Mouse (Mus musculus): ENCODE data around the gene Cxcl1. TPM values are rescaled to one million over a fixed set of nuclear protein-coding genes. Genes with fewer than 3 reads are reported as not detected.

Cxcl1 gene
- polyA plus RNA-seq, 1 experiment from 2014 or later, result not detected

DNA sequence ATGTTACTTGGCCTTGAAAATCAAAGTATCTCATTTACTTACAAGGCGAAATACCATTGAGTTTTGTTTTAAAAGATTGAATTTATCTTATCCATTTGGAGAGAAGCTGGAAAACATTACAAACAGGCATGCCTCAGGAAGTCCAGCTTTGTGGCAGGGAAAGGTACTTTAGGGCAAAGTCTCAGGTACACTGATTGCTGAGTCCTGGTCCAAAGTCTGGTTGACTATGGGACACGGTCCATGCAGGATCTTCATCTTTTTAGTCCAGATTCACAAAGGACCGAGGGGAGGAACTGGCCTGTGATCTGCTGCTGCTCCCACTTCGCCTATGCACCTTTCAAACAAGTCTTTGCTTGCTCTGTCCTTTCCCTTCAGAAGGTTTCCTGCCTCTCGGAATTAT, 8.3 kb downstream of the Cxcl1 start:
- Histone ChIP-seq H3K4me1 (replicated peaks) (peaks cover 12% of the 10 kb centered on the region), H3K27ac (no peak overlapping the region), H3K27me3 (ENCODE audit: insufficient read depth, poor library complexity, severe bottlenecking) (peaks cover 11% of the 10 kb centered on the region), H3K4me3 (no peak overlapping the region), H3K9me3 (no peaks in the 10 kb centered on the region), H3K36me3 (no peaks in the 10 kb centered on the region)
- no peak for DNase-seq (ENCODE audit: low spot score)
- 80% methylated on average over 5 of the region's 5 CpGs for WGBS

GRCm38 (mm10) chr5:90900147-90900546, 9.1 kb downstream of the Cxcl1 start:
- no peaks in the 10 kb centered on the region for H3K9me3 ChIP-seq
- WGBS, result 72% methylated on average over 7 of the region's 7 CpGs
- no peak overlapping the region for H3K27ac ChIP-seq
- H3K36me3 ChIP-seq, result no peaks in the 10 kb centered on the region
- H3K27me3 ChIP-seq (ENCODE audit: insufficient read depth, poor library complexity, severe bottlenecking), result peaks cover 19% of the 10 kb centered on the region
- no peak overlapping the region for H3K4me3 ChIP-seq
- peaks cover 12% of the 10 kb centered on the region for H3K4me1 ChIP-seq (replicated peaks)
- no peak for DNase-seq (ENCODE audit: low spot score)

DNA sequence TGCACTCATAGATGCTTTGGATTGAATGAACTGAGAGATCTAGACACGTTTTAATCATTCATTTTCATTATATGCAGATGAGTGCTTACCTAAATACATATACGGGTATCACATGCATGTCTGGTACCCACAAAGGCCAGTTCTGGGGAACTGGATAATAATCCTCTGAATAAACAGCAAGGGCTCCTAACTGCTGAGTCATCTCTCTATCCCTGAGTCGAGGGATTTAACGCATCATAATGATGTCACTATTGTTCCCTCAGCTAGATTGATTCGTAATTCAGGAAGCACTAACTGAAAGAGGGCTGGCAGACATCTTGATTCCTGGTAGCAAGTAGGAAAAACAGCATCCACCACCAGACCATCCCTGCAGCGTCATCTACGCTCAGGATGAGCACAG, 9.6 kb downstream of the Cxcl1 start:
- no peak overlapping the region for H3K27ac ChIP-seq
- no peaks in the 10 kb centered on the region for H3K36me3 ChIP-seq
- H3K27me3 ChIP-seq (ENCODE audit: insufficient read depth, poor library complexity, severe bottlenecking), result peaks cover 19% of the 10 kb centered on the region
- 77% methylated on average over 7 of the region's 7 CpGs for WGBS
- H3K4me3 ChIP-seq, result no peak overlapping the region
- no peak for DNase-seq (ENCODE audit: low spot score)
- peaks cover 12% of the 10 kb centered on the region for H3K4me1 ChIP-seq (replicated peaks)
- no peaks in the 10 kb centered on the region for H3K9me3 ChIP-seq

DNA sequence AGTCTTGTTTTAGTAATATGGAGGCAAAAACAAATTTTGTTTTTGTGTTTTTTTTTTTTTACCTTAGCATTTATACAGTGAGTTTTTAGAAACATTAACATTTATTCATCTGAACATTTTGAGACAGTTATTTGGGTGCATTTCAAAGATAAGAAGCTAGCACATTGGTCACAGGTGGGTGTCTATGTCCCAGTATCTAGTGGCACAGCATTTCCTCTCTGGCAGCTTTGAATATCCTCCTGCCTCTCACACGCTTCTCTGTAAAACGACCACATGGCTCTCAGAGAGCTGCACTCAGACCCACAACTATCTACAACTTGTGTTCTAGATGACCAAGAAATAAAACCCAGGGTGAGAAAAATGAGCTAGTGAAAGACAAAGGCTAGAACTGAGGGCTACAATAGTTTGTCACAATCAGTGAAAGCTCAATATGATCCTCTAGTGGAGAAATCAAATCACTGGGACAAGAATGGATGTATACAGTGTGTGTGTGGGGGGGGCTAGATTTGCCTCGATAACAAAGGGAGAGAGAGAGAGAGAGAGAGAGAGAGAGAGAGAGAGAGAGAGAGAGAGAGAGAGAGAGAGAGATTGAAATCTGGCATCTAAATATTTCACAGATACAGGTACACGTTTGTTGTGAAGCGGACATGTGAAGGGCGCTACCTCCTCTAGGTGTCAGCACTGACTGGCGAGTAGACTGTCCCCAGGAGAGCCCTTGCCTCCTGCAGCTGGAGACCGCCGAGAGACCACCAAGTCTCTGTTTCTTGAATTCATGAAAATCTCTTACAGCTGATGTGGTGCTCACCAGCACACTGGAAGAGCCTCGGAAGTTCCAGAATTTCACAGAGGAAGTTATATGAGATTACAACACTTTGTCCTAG, 11.6 kb downstream of the Cxcl1 start:
- no peaks in the 10 kb centered on the region for H3K9me3 ChIP-seq
- H3K4me1 ChIP-seq (replicated peaks), result peaks cover 12% of the 10 kb centered on the region
- H3K36me3 ChIP-seq, result no peaks in the 10 kb centered on the region
- 15% methylated on average over 10 of the region's 10 CpGs for WGBS
- peak; percentile 6 for DNase-seq (ENCODE audit: low spot score)
- H3K27ac ChIP-seq, result no peak overlapping the region
- peak overlapping the region; percentile 50 for H3K4me3 ChIP-seq
- H3K27me3 ChIP-seq (ENCODE audit: insufficient read depth, poor library complexity, severe bottlenecking), result peaks cover 23% of the 10 kb centered on the region

DNA sequence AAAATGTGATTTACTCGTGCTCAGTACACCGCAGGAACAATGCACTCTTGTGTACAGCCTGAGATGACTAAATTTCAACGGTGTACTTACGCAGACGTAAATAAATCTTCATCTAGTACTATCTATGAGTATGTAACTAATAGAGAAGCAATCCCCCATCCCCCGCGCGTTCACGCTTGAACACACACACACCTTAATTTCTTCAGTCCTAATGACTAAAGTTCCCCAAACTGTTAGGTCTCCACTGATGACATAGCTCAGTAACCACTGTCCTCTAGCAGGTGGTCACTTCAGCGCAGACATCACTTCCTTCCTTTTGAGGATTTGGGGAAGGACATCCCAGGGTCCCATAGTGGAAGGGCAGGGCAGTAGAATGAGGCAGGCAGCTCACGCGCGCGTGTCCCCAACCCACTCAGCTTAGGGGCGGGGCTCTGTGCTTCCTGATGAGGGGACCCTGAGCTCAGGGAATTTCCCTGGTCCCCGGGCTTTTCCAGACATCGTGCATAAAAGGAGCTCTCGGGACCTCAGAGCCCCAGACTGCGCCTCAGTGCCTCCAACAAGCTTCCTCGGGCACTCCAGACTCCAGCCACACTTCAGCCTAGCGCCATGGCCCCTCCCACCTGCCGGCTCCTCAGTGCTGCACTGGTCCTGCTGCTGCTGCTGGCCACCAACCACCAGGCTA, 12.4 kb downstream of the Cxcl1 start, which contains the start of gene Cxcl2:
Gene Cxcl2 (plus strand): TSS at position 533 of the 682 bp plus-strand sequence.
- Histone ChIP-seq H3K36me3 (no peaks in the 10 kb centered on the region), H3K4me3 (peak within 1 kb of the TSS; percentile 50), H3K4me1 (replicated peaks) (peaks cover 12% of the 10 kb centered on the region), H3K27me3 (ENCODE audit: insufficient read depth, poor library complexity, severe bottlenecking) (peaks cover 23% of the 10 kb centered on the region), H3K9me3 (no peaks in the 10 kb centered on the region), H3K27ac (no peak within 1 kb of the TSS)
- WGBS, result 9% methylated on average over 22 of the region's 22 CpGs
- peak; percentile 7 for DNase-seq (ENCODE audit: low spot score)

GRCm38 (mm10) chr5:90908983-90909382, 17.9 kb downstream of the Cxcl1 start:
- H3K4me3 ChIP-seq, result no peak overlapping the region
- peak; percentile 63 for DNase-seq (ENCODE audit: low spot score)
- H3K27ac ChIP-seq, result no peak overlapping the region
- no peaks in the 10 kb centered on the region for H3K9me3 ChIP-seq
- peaks cover 1% of the 10 kb centered on the region; the same call in 1 of the 2 replicates for H3K4me1 ChIP-seq (replicated peaks)
- H3K36me3 ChIP-seq, result no peaks in the 10 kb centered on the region
- peaks cover 16% of the 10 kb centered on the region for H3K27me3 ChIP-seq (ENCODE audit: insufficient read depth, poor library complexity, severe bottlenecking)
- 3% methylated on average over 2 of the region's 2 CpGs for WGBS

DNA sequence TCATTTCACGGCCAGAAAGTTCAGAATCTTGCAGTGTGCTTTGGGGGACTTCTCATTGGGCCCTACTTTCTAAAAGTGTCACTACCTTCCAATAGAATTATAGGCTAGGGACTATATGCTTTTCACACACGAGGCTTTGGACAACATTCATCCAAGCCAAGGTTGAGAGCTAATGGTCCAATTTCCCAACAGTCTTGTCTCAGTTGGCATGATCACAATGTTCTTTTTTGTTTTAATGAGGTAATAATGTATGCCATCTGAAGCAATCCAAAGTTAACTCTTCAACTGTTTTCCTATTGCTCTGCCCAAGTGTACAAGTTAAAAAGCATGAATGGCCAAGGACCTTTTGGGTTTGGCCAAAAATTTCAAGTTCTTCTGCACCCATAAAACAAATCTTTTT, 28.5 kb downstream of the Cxcl1 start:
- Histone ChIP-seq H3K27ac (no peak overlapping the region), H3K4me3 (no peak overlapping the region), H3K36me3 (no peaks in the 10 kb centered on the region), H3K4me1 (replicated peaks) (no peaks in the 10 kb centered on the region), H3K27me3 (ENCODE audit: insufficient read depth, poor library complexity, severe bottlenecking) (no peaks in the 10 kb centered on the region), H3K9me3 (no peaks in the 10 kb centered on the region)
- no peak for DNase-seq (ENCODE audit: low spot score)
- WGBS, result 78% methylated on average over 2 of the region's 2 CpGs

DNA sequence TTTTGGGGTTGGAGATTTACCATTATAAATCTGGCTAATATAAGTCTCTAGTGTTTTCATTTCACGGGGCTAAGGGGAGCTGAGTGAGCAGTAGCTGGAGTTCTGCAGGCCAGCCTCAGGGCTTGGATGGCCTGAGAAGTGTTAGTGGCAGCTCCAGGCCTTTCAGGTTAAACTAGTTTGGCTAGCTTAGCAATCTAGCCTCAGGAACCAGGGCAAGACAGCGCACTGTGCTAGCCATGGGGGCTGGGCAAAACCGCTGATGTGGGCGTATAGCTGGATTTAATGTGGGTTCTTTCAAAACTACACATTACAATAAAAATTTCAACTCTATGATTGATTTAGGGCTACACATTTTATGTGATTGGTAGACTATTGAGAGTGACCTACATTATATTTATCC, 31.9 kb downstream of the Cxcl1 start:
- H3K27me3 ChIP-seq (ENCODE audit: insufficient read depth, poor library complexity, severe bottlenecking), result no peaks in the 10 kb centered on the region
- no peaks in the 10 kb centered on the region for H3K4me1 ChIP-seq (replicated peaks)
- H3K36me3 ChIP-seq, result no peaks in the 10 kb centered on the region
- H3K4me3 ChIP-seq, result no peak overlapping the region
- H3K9me3 ChIP-seq, result no peaks in the 10 kb centered on the region
- no peak for DNase-seq (ENCODE audit: low spot score)
- 85% methylated on average over 4 of the region's 4 CpGs for WGBS
- no peak overlapping the region for H3K27ac ChIP-seq

- Histone ChIP-seq H3K4me3 (peak overlapping the region; percentile 71), H3K9me3 (no peaks in the 10 kb centered on the region), H3K36me3 (peaks cover 23% of the 10 kb centered on the region), H3K27ac (peak overlapping the region; percentile 99), H3K4me1 (replicated peaks) (peaks cover 11% of the 10 kb centered on the region), H3K27me3 (ENCODE audit: insufficient read depth, poor library complexity, severe bottlenecking) (no peaks in the 10 kb centered on the region)
- no peak for DNase-seq (ENCODE audit: low spot score)
- 52% methylated on average over 2 of the region's 2 CpGs for WGBS
Observed at GRCm38 (mm10) chr5:90930546-90930945, 39.5 kb downstream of the Cxcl1 start.

DNA sequence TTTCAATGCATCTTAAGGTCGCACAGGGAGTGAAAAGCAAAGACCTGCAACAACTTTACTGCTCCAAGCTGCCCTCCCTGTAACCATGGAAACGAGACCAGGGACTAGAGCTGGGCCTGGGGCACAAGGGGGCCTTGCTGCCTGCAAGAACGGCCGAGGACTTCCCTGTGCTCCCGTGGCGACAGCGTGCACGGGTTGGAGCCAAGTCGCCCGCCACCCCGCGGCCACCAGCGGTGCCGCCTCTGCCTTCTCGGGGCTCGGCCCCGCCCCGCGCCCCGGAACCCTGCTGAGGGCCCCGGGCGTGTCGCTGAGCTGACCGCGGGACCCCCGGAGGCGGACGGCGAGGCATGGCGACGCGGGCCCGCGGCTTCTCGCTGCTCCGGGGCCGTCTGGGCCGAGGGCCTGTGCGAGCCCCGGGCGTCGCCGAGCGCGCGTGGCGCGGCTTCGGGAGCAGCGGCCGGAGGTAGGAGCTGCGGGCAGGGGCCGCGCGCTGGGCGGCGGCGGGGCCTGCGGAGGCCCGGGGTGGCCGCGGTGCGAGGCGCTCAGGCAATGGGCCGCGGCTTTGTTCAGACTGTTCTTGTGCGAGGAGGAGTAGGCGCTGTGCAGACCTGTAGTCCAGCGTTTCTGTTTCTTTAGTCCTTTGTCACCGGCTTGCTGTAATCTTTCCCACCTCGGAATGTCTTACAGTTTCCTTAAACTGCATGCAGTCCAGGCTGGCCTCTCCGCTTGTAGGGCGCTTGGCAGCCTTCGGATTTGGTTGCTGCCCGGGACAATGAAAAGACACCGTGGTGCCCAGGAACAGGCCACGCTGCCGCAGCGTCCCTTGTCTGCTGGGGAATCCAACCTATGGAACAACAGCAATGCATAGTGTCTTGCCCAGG, 40.2 kb downstream of the Cxcl1 start, which contains the start of gene Mthfd2l:
Gene Mthfd2l (plus strand): TSS at position 147 of the 881 bp plus-strand sequence.
- DNase-seq (ENCODE audit: low spot score), result peak; percentile 91
- Histone ChIP-seq H3K27me3 (ENCODE audit: insufficient read depth, poor library complexity, severe bottlenecking) (no peaks in the 10 kb centered on the region), H3K36me3 (peaks cover 29% of the 10 kb centered on the region), H3K27ac (peak within 1 kb of the TSS; percentile 99), H3K4me3 (peak within 1 kb of the TSS; percentile 71), H3K4me1 (replicated peaks) (peaks cover 11% of the 10 kb centered on the region), H3K9me3 (no peaks in the 10 kb centered on the region)
- under 1% methylated on average over 79 of the region's 79 CpGs for WGBS

DNA sequence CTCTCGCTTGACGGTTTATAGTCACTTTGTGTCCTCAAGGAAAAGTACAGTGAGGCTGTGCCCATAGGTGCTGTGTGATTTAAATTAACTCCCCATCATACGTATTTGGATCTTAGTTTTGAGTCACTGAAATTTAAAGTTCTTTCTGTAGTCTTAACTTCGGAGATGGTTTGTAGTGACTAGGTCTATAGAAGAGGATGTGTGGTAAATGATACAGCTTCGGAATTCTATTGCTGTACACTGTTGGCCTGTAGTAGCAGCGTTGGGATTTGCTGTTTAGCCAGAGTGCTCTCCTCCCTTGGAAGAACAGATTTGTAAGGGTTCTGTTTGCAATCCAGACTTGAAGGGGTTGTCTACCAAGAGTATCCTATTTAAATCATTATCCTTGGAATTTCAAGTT, 40.9 kb downstream of the Cxcl1 start:
- 9% methylated on average over 6 of the region's 6 CpGs for WGBS
- no peaks in the 10 kb centered on the region for H3K27me3 ChIP-seq (ENCODE audit: insufficient read depth, poor library complexity, severe bottlenecking)
- peaks cover 33% of the 10 kb centered on the region for H3K36me3 ChIP-seq
- peak overlapping the region; percentile 71 for H3K4me3 ChIP-seq
- no peak for DNase-seq (ENCODE audit: low spot score)
- H3K4me1 ChIP-seq (replicated peaks), result peaks cover 11% of the 10 kb centered on the region
- H3K27ac ChIP-seq, result peak overlapping the region; percentile 99
- no peaks in the 10 kb centered on the region for H3K9me3 ChIP-seq

- peaks cover 6% of the 10 kb centered on the region for H3K4me1 ChIP-seq (replicated peaks)
- H3K9me3 ChIP-seq, result no peaks in the 10 kb centered on the region
- H3K27ac ChIP-seq, result no peak overlapping the region
- H3K4me3 ChIP-seq, result no peak overlapping the region
- 94% methylated on average over 2 of the region's 2 CpGs for WGBS
- H3K27me3 ChIP-seq (ENCODE audit: insufficient read depth, poor library complexity, severe bottlenecking), result no peaks in the 10 kb centered on the region
- H3K36me3 ChIP-seq, result peaks cover 40% of the 10 kb centered on the region
- no peak for DNase-seq (ENCODE audit: low spot score)
Observed at GRCm38 (mm10) chr5:90936706-90937105, 45.7 kb downstream of the Cxcl1 start.
